Mouse (Mus musculus) MEL (cell line): ENCODE data around the gene Trak1. TPM values are rescaled to one million over a fixed set of nuclear protein-coding genes. Genes with fewer than 3 reads are reported as not detected.

ENCODE experiments used
- DNase-seq: peaks from one replicate; pipeline ENCODE4 v3.0.0; 2011; ENCODE audit warnings: low read depth, low spot score
- H3K27ac ChIP-seq: 2 replicates; pipeline ENCODE4 v1.5.1; 2012; ENCODE audit warnings: low read depth, mild to moderate bottlenecking, control low read depth, low read length, moderate library complexity; ENCODE audit not compliant: control insufficient read depth
- H3K27me3 ChIP-seq, 2 experiments: fragments of 150-350 bp in 1 of 2; sonication (generic) in 1 of 2; 2 replicates each; pipeline ENCODE4 v1.6.1; 2012; ENCODE audit warnings: low read length in 2 of 2, mild to moderate bottlenecking in 2 of 2, improper control_type of control experiment in 1 of 2, moderate library complexity in 1 of 2; ENCODE audit not compliant: insufficient read depth in 2 of 2, control insufficient read depth in 1 of 2
- H3K36me3 ChIP-seq, 2 experiments: 2 replicates each; pipeline ENCODE4 v1.6.1; 2012 to 2014; ENCODE audit warnings: low read length in 2 of 2, improper control_type of control experiment in 1 of 2, inconsistent platforms in 1 of 2, mild to moderate bottlenecking in 1 of 2; ENCODE audit not compliant: insufficient read depth in 2 of 2, control insufficient read depth in 1 of 2
- H3K4me1 ChIP-seq, 2 experiments: fragments of 150-350 bp in 1 of 2; sonication (generic) in 1 of 2; 2 replicates each; pipeline ENCODE4 v1.6.1; 2012; ENCODE audit warnings: low read length in 2 of 2, improper control_type of control experiment in 1 of 2, mild to moderate bottlenecking in 1 of 2; ENCODE audit not compliant: insufficient read depth in 2 of 2, control insufficient read depth in 1 of 2
- H3K4me3 ChIP-seq, 2 experiments: fragments of 150-350 bp in 1 of 2; sonication (generic) in 1 of 2; 2 replicates each; pipeline ENCODE4 v1.5.1; 2012; ENCODE audit warnings: low read depth in 2 of 2, low read length in 2 of 2, mild to moderate bottlenecking in 2 of 2, moderate library complexity in 2 of 2, control low read depth in 1 of 2, improper control_type of control experiment in 1 of 2; ENCODE audit not compliant: control insufficient read depth in 1 of 2, insufficient read depth in 1 of 2
- H3K79me2 ChIP-seq: 2 replicates; pipeline ENCODE4 v1.6.1; 2012; ENCODE audit warnings: mild to moderate bottlenecking, low read length, moderate library complexity; ENCODE audit not compliant: control insufficient read depth, poor library complexity, insufficient read depth
- H3K9ac ChIP-seq: 2 replicates; pipeline ENCODE4 v1.6.1; 2012; ENCODE audit warnings: low read depth, mild to moderate bottlenecking, control low read depth, low read length, moderate library complexity; ENCODE audit not compliant: control insufficient read depth, poor library complexity, severe bottlenecking
- H3K9me3 ChIP-seq: fragments of 150-350 bp; sonication (generic); replicated peaks from 2 replicates; pipeline ENCODE4 v1.6.1; 2012; ENCODE audit warnings: mild to moderate bottlenecking, low read length, improper control_type of control experiment, moderate library complexity; ENCODE audit not compliant: insufficient read depth
- BHLHE40 ChIP-seq: IDR thresholded peaks from 2 replicates; pipeline ENCODE4 v1.6.1; 2012; ENCODE audit warnings: low read depth, mild to moderate bottlenecking, inconsistent platforms, low read length, improper control_type of control experiment, borderline replicate concordance
- CHD1 ChIP-seq: IDR thresholded peaks from 2 replicates; pipeline ENCODE4 v1.6.1; 2012; ENCODE audit warnings: low read depth, mild to moderate bottlenecking, inconsistent platforms, low read length, improper control_type of control experiment
- E2F4 ChIP-seq: IDR thresholded peaks from 2 replicates; pipeline ENCODE4 v1.6.1; 2011; ENCODE audit warnings: low read depth, low read length, improper control_type of control experiment, borderline replicate concordance
- ETS1 ChIP-seq: IDR thresholded peaks from 2 replicates; pipeline ENCODE4 v1.6.1; 2012; ENCODE audit warnings: low read depth, mild to moderate bottlenecking, inconsistent platforms, low read length, improper control_type of control experiment, moderate library complexity
- GATA1 ChIP-seq: IDR thresholded peaks from 2 replicates; pipeline ENCODE4 v1.6.1; 2011; ENCODE audit warnings: low read depth, low read length, improper control_type of control experiment
- HCFC1 ChIP-seq: IDR thresholded peaks from 2 replicates; pipeline ENCODE4 v1.6.1; 2012; ENCODE audit warnings: low read depth, mild to moderate bottlenecking, inconsistent platforms, low read length, improper control_type of control experiment, moderate library complexity
- KAT2A ChIP-seq: conservative IDR thresholded peaks from 2 replicates; pipeline ENCODE4 v1.6.1; 2012; ENCODE audit warnings: low read depth, low read length, improper control_type of control experiment, inconsistent platforms
- MAFK ChIP-seq: IDR thresholded peaks from 2 replicates; pipeline ENCODE4 v1.6.1; 2011; ENCODE audit warnings: low read depth, mild to moderate bottlenecking, low read length, improper control_type of control experiment, borderline replicate concordance
- MAX ChIP-seq: IDR thresholded peaks from 2 replicates; pipeline ENCODE4 v1.6.1; 2011; ENCODE audit warnings: low read length, improper control_type of control experiment
- MAZ ChIP-seq: IDR thresholded peaks from 2 replicates; pipeline ENCODE4 v1.6.1; 2012; ENCODE audit warnings: low read depth, mild to moderate bottlenecking, inconsistent platforms, low read length, improper control_type of control experiment
- NELFE ChIP-seq: IDR thresholded peaks from 2 replicates; pipeline ENCODE4 v1.6.1; 2011; ENCODE audit warnings: low read depth, low read length, improper control_type of control experiment
- NRF1 ChIP-seq: IDR thresholded peaks from 2 replicates; pipeline ENCODE4 v1.6.1; 2014; ENCODE audit warnings: low read depth, mild to moderate bottlenecking, inconsistent platforms, low read length, improper control_type of control experiment, moderate library complexity; ENCODE audit not compliant: poor library complexity, insufficient read depth, severe bottlenecking
- POLR2A ChIP-seq, 2 experiments: IDR thresholded peaks; 2 replicates each; pipeline ENCODE4 v1.6.1; 2011 to 2012; ENCODE audit warnings: low read length in 2 of 2, mild to moderate bottlenecking in 2 of 2, control low read depth in 1 of 2, improper control_type of control experiment in 1 of 2, low read depth in 1 of 2, moderate library complexity in 1 of 2; ENCODE audit not compliant: control insufficient read depth in 1 of 2, insufficient read depth in 1 of 2, poor library complexity in 1 of 2
- POLR2AphosphoS2 ChIP-seq: IDR thresholded peaks from 2 replicates; pipeline ENCODE4 v1.6.1; 2011; ENCODE audit warnings: low read length, improper control_type of control experiment
- RAD21 ChIP-seq: IDR thresholded peaks from 2 replicates; pipeline ENCODE4 v1.6.1; 2011; ENCODE audit warnings: mild to moderate bottlenecking, low read depth, low read length, improper control_type of control experiment
- SMC3 ChIP-seq: IDR thresholded peaks from 2 replicates; pipeline ENCODE4 v1.6.1; 2011; ENCODE audit warnings: low read depth, low read length, improper control_type of control experiment
- TBP ChIP-seq: IDR thresholded peaks from 2 replicates; pipeline ENCODE4 v1.8.0; 2011; ENCODE audit warnings: low read depth, low read length, improper control_type of control experiment
- UBTF ChIP-seq: IDR thresholded peaks from 2 replicates; pipeline ENCODE4 v1.6.1; 2012; ENCODE audit warnings: low read depth, mild to moderate bottlenecking, inconsistent platforms, low read length, improper control_type of control experiment, moderate library complexity, borderline replicate concordance; ENCODE audit not compliant: insufficient read depth
- USF1 ChIP-seq: IDR thresholded peaks from 2 replicates; pipeline ENCODE4 v1.6.1; 2014; ENCODE audit warnings: low read depth, mild to moderate bottlenecking, inconsistent platforms, low read length, improper control_type of control experiment, moderate library complexity
- USF2 ChIP-seq, 2 experiments: IDR thresholded peaks; 2 replicates each; pipeline ENCODE4 v1.6.1; 2011 to 2012; ENCODE audit warnings: improper control_type of control experiment in 2 of 2, low read length in 2 of 2, borderline replicate concordance in 1 of 2, inconsistent platforms in 1 of 2, low read depth in 1 of 2, mild to moderate bottlenecking in 1 of 2; ENCODE audit not compliant: insufficient read depth in 1 of 2
- ZKSCAN1 ChIP-seq: IDR thresholded peaks from 2 replicates; pipeline ENCODE4 v1.6.1; 2012; ENCODE audit warnings: low read depth, mild to moderate bottlenecking, inconsistent platforms, low read length, improper control_type of control experiment, moderate library complexity
- polyA plus RNA-seq, 2 experiments: library from polyadenylated mRNA; stranded (reverse) in 1 of 2; unstranded in 1 of 2; fragments of >175 nt in 1 of 2; fragments of >200 nt in 1 of 2; gene quantifications; 2 replicates each; pipeline versions ENCODE4 v1.2.1 to v1.2.4; 2012; ENCODE audit warnings: low replicate concordance in 2 of 2, low read depth in 1 of 2; ENCODE audit not compliant: insufficient read length in 2 of 2, insufficient read depth in 1 of 2, missing spikeins in 1 of 2
- total RNA-seq: library from RNA; depleted of rRNA; stranded (reverse); fragments of 300-350 nt; gene quantifications from 2 replicates; pipeline ENCODE4 v1.2.3, GENCODE M21; 2012

The Trak1 gene
- total and polyA plus RNA-seq, 3 experiments: 16.2 to 35.5 TPM; not detected in 1

DNA sequence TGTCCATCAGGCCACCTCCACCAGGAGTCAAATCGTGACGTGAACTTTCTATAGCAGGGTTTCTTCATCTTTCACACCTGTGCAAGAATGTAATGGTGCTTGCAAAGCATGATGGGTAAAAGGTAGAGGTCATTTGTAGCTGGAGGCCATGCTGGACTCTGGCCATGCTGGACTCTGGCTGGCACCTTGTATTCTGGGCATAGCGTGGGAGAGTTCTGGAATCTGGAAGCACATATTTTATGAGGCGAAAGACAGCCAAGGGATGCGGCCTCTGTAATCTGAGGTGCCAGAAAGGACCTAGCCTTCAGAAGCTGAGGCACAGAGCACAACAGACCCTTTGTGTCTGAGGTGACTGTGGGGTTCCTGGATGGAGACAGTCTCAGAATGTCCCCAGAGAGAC is 78.8 kb downstream of the Trak1 start:
- no peaks in the 10 kb centered on the region; a peak in 1 of 4 replicates for H3K36me3 ChIP-seq
- H3K9me3 ChIP-seq: no peaks in the 10 kb centered on the region
- H3K79me2 ChIP-seq: no peaks in the 10 kb centered on the region
- no peak overlapping the region for H3K4me3 ChIP-seq
- no peak overlapping the region for H3K27ac ChIP-seq
- H3K27me3 ChIP-seq: no peaks in the 10 kb centered on the region
- TF ChIP-seq USF2 (IDR thresholded peaks at IDR 0.05; ENCODE audit: borderline replicate concordance in 1 of 2, insufficient read depth in 1 of 2, low read depth in 1 of 2, low read length in 2 of 2) (no peak), SMC3 (no peak), BHLHE40 (no peak), NRF1 (no peak), GATA1 (no peak), NELFE (no peak)
- DNase-seq: no peak
- peaks cover 0 to 5% of the 10 kb centered on the region in 2 experiments; a peak in 2 of 4 replicates for H3K4me1 ChIP-seq
- H3K9ac ChIP-seq: no peak overlapping the region

GRCm38 (mm10) chr9:121380310-121380920 is 83.1 kb downstream of the Trak1 start:
- H3K27ac ChIP-seq: no peak overlapping the region
- H3K9me3 ChIP-seq: no peaks in the 10 kb centered on the region
- no peak for TF ChIP-seq ZKSCAN1
- TF ChIP-seq ETS1: no peak
- TF ChIP-seq UBTF: no peak
- no peak for TF ChIP-seq KAT2A
- TF ChIP-seq USF1: no peak
- no peak for TF ChIP-seq MAZ
- TF ChIP-seq HCFC1: no peak
- TF ChIP-seq POLR2A (IDR thresholded peaks at IDR 0.05; ENCODE audit: control insufficient read depth in 1 of 2, insufficient read depth in 1 of 2, low read depth in 1 of 2, low read length in 2 of 2, poor library complexity in 1 of 2): no peak
- TF ChIP-seq MAX: no peak
- TF ChIP-seq POLR2AphosphoS2: no peak
- TF ChIP-seq MAFK: no peak
- no peak for TF ChIP-seq E2F4
- TF ChIP-seq GATA1: no peak
- TF ChIP-seq CHD1: no peak
- no peak for TF ChIP-seq SMC3
- TF ChIP-seq TBP: no peak
- no peak for TF ChIP-seq NELFE
- TF ChIP-seq NRF1: no peak
- no peak for TF ChIP-seq RAD21
- peaks cover 0 to 6% of the 10 kb centered on the region in 2 experiments; a peak in 2 of 4 replicates for H3K36me3 ChIP-seq
- no peak overlapping the region for H3K9ac ChIP-seq
- H3K79me2 ChIP-seq: peaks cover 2% of the 10 kb centered on the region; the same call in 1 of the 2 replicates
- H3K27me3 ChIP-seq: no peaks in the 10 kb centered on the region
- peaks cover 0 to 7% of the 10 kb centered on the region in 2 experiments; a peak in 1 of 4 replicates for H3K4me1 ChIP-seq
- H3K4me3 ChIP-seq: no peak overlapping the region
- no peak for DNase-seq
